Comparison of ENCODE assay signal across 8 mouse cellular contexts in the genomic region with DNA sequence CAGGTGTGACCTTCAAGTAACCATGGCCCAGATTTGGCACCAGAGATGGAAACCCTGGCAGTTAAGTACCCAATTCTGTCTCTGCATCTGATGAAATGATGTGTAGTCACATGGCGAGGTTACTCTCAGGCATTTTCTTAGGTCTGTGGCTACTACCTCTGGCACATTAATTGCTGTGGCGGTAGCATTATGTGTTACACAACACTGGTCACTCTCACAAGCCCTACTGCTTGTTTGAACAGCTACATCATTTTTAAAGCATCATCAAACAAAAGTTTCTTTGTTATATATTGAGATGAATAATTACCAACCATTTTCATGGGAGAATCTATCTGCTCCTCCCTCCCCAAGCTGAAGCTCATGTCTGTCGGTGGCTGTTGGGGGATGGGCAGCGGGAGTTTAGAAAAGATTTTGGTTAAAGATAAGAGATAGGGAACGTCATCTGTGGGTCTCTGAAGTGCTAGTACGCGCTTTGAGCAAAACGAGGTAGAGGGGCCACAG. TPM values are rescaled to one million over a fixed set of nuclear protein-coding genes. Genes with fewer than 3 reads are reported as not detected.
A peak's percentile ranks its signal among the peaks of the same experiment; 100 is the strongest.
DNase-seq lines count a peak whose midpoint lies in the region; ATAC-seq and TF ChIP-seq lines count a peak whose summit lies in the region.

No protein-coding gene starts in this region.

- peak overlapping the region; percentile 95 for H3K9ac ChIP-seq in heart, postnatal 0 days (replicated peaks; ENCODE audit: low read depth, low read length)
- peak overlapping the region; percentile 90 for H3K9ac ChIP-seq in lung, embryonic 16.5 days (ENCODE audit: low read length)

- no peak for TF ChIP-seq EP300 in heart, postnatal 0 days (IDR thresholded peaks at IDR 0.05; ENCODE audit: low read depth)

- TF ChIP-seq CTCF in heart, postnatal 0 days (IDR thresholded peaks at IDR 0.05; ENCODE audit: low read depth) = no peak

- DNase-seq in A20 (ENCODE audit: low read depth, low spot score) = peak; percentile 58
- DNase-seq in CD8-positive naive resting alpha-beta T cell, adult 2 months (ENCODE audit: low read depth in 2 of 2, low spot score in 2 of 2) = peak; percentile 56 to 74
- DNase-seq in embryo, embryonic 10.5 days (ENCODE audit: low spot score) = peak; percentile 13
- no peak for DNase-seq in heart, postnatal 0 days (ENCODE audit: low spot score)
- peak; percentile 34 for DNase-seq in layer of hippocampus, adult 9-11 months
- DNase-seq in right cerebral cortex, postnatal 14 days = peak; percentile 66
- no peak for DNase-seq in spleen, postnatal 4 days (ENCODE audit: low spot score in 2 of 2)

- peak overlapping the region; percentile 94 for H3K27ac ChIP-seq in heart, postnatal 0 days (ENCODE audit: low read depth)
- no peak overlapping the region for H3K27ac ChIP-seq in lung, embryonic 16.5 days (ENCODE audit: low read length)

- 11% methylated on average over 8 of the region's 8 CpGs for WGBS in heart, postnatal 0 days
- 7% methylated on average over 8 of the region's 8 CpGs for WGBS in lung, embryonic 16.5 days

- peak overlapping the region; percentile 80 for H3K4me2 ChIP-seq in heart, postnatal 0 days (ENCODE audit: low read depth, low read length)
- peak overlapping the region; percentile 85 for H3K4me2 ChIP-seq in lung, embryonic 16.5 days (ENCODE audit: low read depth, low read length)

- no peak for ATAC-seq in heart, postnatal 0 days (ENCODE audit: insufficient read depth, low read depth)
- ATAC-seq in lung, embryonic 16.5 days (ENCODE audit: low read depth) = no peak

- no peaks in the 10 kb centered on the region for H3K9me3 ChIP-seq in heart, postnatal 0 days (replicated peaks; ENCODE audit: control insufficient read depth, low read length)
- H3K9me3 ChIP-seq in lung, embryonic 16.5 days (ENCODE audit: control insufficient read depth, low read length) = no peaks in the 10 kb centered on the region

- H3K36me3 ChIP-seq in heart, postnatal 0 days (replicated peaks; ENCODE audit: control insufficient read depth, insufficient read depth, low read length) = no peaks in the 10 kb centered on the region
- no peaks in the 10 kb centered on the region for H3K36me3 ChIP-seq in lung, embryonic 16.5 days (ENCODE audit: control insufficient read depth, insufficient read depth, low read length)

- H3K4me1 ChIP-seq in heart, postnatal 0 days (ENCODE audit: control insufficient read depth, insufficient read depth) = peaks cover 41% of the 10 kb centered on the region
- H3K4me1 ChIP-seq in lung, embryonic 16.5 days (replicated peaks; ENCODE audit: control insufficient read depth, insufficient read depth, low read length) = peaks cover 15% of the 10 kb centered on the region

- H3K27me3 ChIP-seq in heart, postnatal 0 days (ENCODE audit: control insufficient read depth, insufficient read depth, low read length) = no peaks in the 10 kb centered on the region
- H3K27me3 ChIP-seq in lung, embryonic 16.5 days (ENCODE audit: control insufficient read depth, insufficient read depth, low read depth, low read length) = no peaks in the 10 kb centered on the region

- H3K4me3 ChIP-seq in heart, postnatal 0 days (ENCODE audit: low read depth, low read length) = peak overlapping the region; percentile 99
- H3K4me3 ChIP-seq in lung, embryonic 16.5 days (ENCODE audit: low read length) = peak overlapping the region; percentile 93

RNA-seq across cellular contexts. Expression of gene Ankmy2, which starts 1.7 kb away (rescaled TPM):
- total RNA-seq in heart, postnatal 0 days (2014; rRNA removed; ENCODE audit: low replicate concordance) = 8.9 and 9.9 TPM in 2 replicates
- 23.1 and 24.8 TPM in 2 replicates for polyA plus RNA-seq in heart, postnatal 0 days (2015; fragmentation: Nextera tagmentation; extraction: Ambion mirVana)
- 36.9 and 39.2 TPM in 2 replicates for polyA plus RNA-seq in lung, embryonic 16.5 days (2015; fragmentation: Nextera tagmentation; extraction: Ambion mirVana)

RNA-seq across cellular contexts. Expression of gene Bzw2, which starts 2.7 kb away (rescaled TPM):
- 147 and 151 TPM in 2 replicates for total RNA-seq in heart, postnatal 0 days (2014; rRNA removed; ENCODE audit: low replicate concordance)
- 189 and 203 TPM in 2 replicates for polyA plus RNA-seq in heart, postnatal 0 days (2015; fragmentation: Nextera tagmentation; extraction: Ambion mirVana)
- 132 and 157 TPM in 2 replicates for polyA plus RNA-seq in lung, embryonic 16.5 days (2015; fragmentation: Nextera tagmentation; extraction: Ambion mirVana)

Comparison
In these comparisons a context has a peak if more than half of its experiments do, and no peak if none do; other contexts are left out.
1. DNase-seq: peak in A20 (single experiment), CD8-positive naive resting alpha-beta T cell, adult 2 months (2 of 2), embryo, embryonic 10.5 days (single experiment), layer of hippocampus, adult 9-11 months (single experiment) and right cerebral cortex, postnatal 14 days (single experiment); none in heart, postnatal 0 days (single experiment) and spleen, postnatal 4 days (0 of 2).